Mouse (Mus musculus) lung, postnatal 25 days (tissue): Measurements from ENCODE around the gene Nrp1.
A peak's percentile ranks its signal among the peaks of the same experiment; 100 is the strongest.

Experiments
- DNase-seq: peaks from one replicate; pipeline ENCODE4 v3.0.0; 2022; ENCODE audit warnings: low spot score

Nrp1 gene

GRCm38 (mm10) chr8:128419984-128420383, 61.6 kb downstream of the Nrp1 start:
- no peak for DNase-seq

- DNase-seq = no peak
Observed at GRCm38 (mm10) chr8:128420402-128420801, 62.0 kb downstream of the Nrp1 start.

- no peak for DNase-seq
Observed at GRCm38 (mm10) chr8:128423813-128424212, 65.4 kb downstream of the Nrp1 start.

- no peak for DNase-seq
Observed at GRCm38 (mm10) chr8:128424626-128425333, 66.4 kb downstream of the Nrp1 start.

- DNase-seq = no peak
Observed at GRCm38 (mm10) chr8:128427071-128427470, 68.7 kb downstream of the Nrp1 start.

GRCm38 (mm10) chr8:128428971-128429370, 70.6 kb downstream of the Nrp1 start:
- DNase-seq = no peak

GRCm38 (mm10) chr8:128431082-128431481, 72.7 kb downstream of the Nrp1 start:
- no peak for DNase-seq

- DNase-seq = no peak
Observed at GRCm38 (mm10) chr8:128435749-128436148, 77.3 kb downstream of the Nrp1 start.

- peak; percentile 48 for DNase-seq
Observed at GRCm38 (mm10) chr8:128437156-128437825, 78.9 kb downstream of the Nrp1 start.

GRCm38 (mm10) chr8:128441407-128441806, 83.0 kb downstream of the Nrp1 start:
- no peak for DNase-seq

GRCm38 (mm10) chr8:128445596-128445995, 87.2 kb downstream of the Nrp1 start:
- DNase-seq = no peak

GRCm38 (mm10) chr8:128446636-128447035, 88.2 kb downstream of the Nrp1 start:
- peak; percentile 59 for DNase-seq

GRCm38 (mm10) chr8:128447320-128447719, 88.9 kb downstream of the Nrp1 start:
- DNase-seq = peak; percentile 82

GRCm38 (mm10) chr8:128450390-128451032, 92.1 kb downstream of the Nrp1 start:
- DNase-seq = no peak

GRCm38 (mm10) chr8:128451121-128451520, 92.7 kb downstream of the Nrp1 start:
- DNase-seq = no peak

- no peak for DNase-seq
Observed at GRCm38 (mm10) chr8:128453471-128453870, 95.1 kb downstream of the Nrp1 start.

- peak; percentile 62 for DNase-seq
Observed at GRCm38 (mm10) chr8:128454026-128454425, 95.6 kb downstream of the Nrp1 start.

GRCm38 (mm10) chr8:128457277-128457676, 98.9 kb downstream of the Nrp1 start:
- DNase-seq = no peak

GRCm38 (mm10) chr8:128459704-128460103, 101.3 kb downstream of the Nrp1 start:
- no peak for DNase-seq

GRCm38 (mm10) chr8:128461716-128462115, 103.3 kb downstream of the Nrp1 start:
- DNase-seq = no peak

GRCm38 (mm10) chr8:128463162-128463561, 104.8 kb downstream of the Nrp1 start:
- no peak for DNase-seq

- DNase-seq = no peak
Observed at GRCm38 (mm10) chr8:128464056-128464623, 105.7 kb downstream of the Nrp1 start.

- DNase-seq = no peak
Observed at GRCm38 (mm10) chr8:128465553-128465952, 107.1 kb downstream of the Nrp1 start.
